Mouse (Mus musculus): Measurements from ENCODE around the gene Grik1. TPM values are rescaled to one million over a fixed set of nuclear protein-coding genes. Genes with fewer than 3 reads are reported as not detected.

The Grik1 gene
- polyA plus RNA-seq, 1 experiment from 2014 or later = 3.2 TPM

GRCm38 (mm10) chr16:87934685-87935084 is 355.4 kb downstream of the Grik1 start:
- whole genome bisulfite sequencing = 97% methylated on average over 1 of the region's 1 CpGs
- Histone ChIP-seq H3K36me3 (ENCODE audit: control insufficient read depth, insufficient read depth, low read length) (no peaks in the 10 kb centered on the region), H3K27ac (ENCODE audit: low read depth, low read length) (no peak overlapping the region), H3K4me1 (ENCODE audit: control insufficient read depth, insufficient read depth, low read length) (no peaks in the 10 kb centered on the region), H3K27me3 (ENCODE audit: control insufficient read depth, insufficient read depth, low read length) (no peaks in the 10 kb centered on the region), H3K4me3 (ENCODE audit: low read depth, low read length) (no peak overlapping the region), H3K4me2 (ENCODE audit: low read depth) (no peak overlapping the region), H3K9me3 (ENCODE audit: control insufficient read depth, low read length) (no peaks in the 10 kb centered on the region), H3K9ac (ENCODE audit: low read length) (no peak overlapping the region)
- DNase-seq (ENCODE audit: low spot score) (no peak), ATAC-seq (ENCODE audit: insufficient read depth, low FRiP score, low TSS enrichment) (no peak)

- 90% methylated on average over 2 of the region's 2 CpGs for WGBS
- DNase-seq (ENCODE audit: low spot score) (no peak), ATAC-seq (ENCODE audit: insufficient read depth, low FRiP score, low TSS enrichment) (no peak)
- H3K36me3 ChIP-seq (ENCODE audit: control insufficient read depth, insufficient read depth, low read length) = no peaks in the 10 kb centered on the region
- no peaks in the 10 kb centered on the region for H3K9me3 ChIP-seq (ENCODE audit: control insufficient read depth, low read length)
- no peak overlapping the region for H3K4me2 ChIP-seq (ENCODE audit: low read depth)
- H3K4me3 ChIP-seq (ENCODE audit: low read depth, low read length) = no peak overlapping the region
- H3K27ac ChIP-seq (ENCODE audit: low read depth, low read length) = no peak overlapping the region
- no peaks in the 10 kb centered on the region for H3K27me3 ChIP-seq (ENCODE audit: control insufficient read depth, insufficient read depth, low read length)
- no peak overlapping the region for H3K9ac ChIP-seq (ENCODE audit: low read length)
- no peaks in the 10 kb centered on the region for H3K4me1 ChIP-seq (ENCODE audit: control insufficient read depth, insufficient read depth, low read length)
These were observed 358.7 kb downstream of the Grik1 start for GRCm38 (mm10) chr16:87931358-87931757.

- H3K4me1 ChIP-seq (ENCODE audit: control insufficient read depth, insufficient read depth, low read length) = no peaks in the 10 kb centered on the region
- no peaks in the 10 kb centered on the region for H3K9me3 ChIP-seq (ENCODE audit: control insufficient read depth, low read length)
- no peak overlapping the region for H3K9ac ChIP-seq (ENCODE audit: low read length)
- no peak for ATAC-seq (ENCODE audit: insufficient read depth, low FRiP score, low TSS enrichment)
- 90% methylated on average over 3 of the region's 3 CpGs for WGBS
- no peak overlapping the region for H3K4me2 ChIP-seq (ENCODE audit: low read depth)
- H3K27ac ChIP-seq (ENCODE audit: low read depth, low read length) = no peak overlapping the region
- no peak overlapping the region for H3K4me3 ChIP-seq (ENCODE audit: low read depth, low read length)
- H3K27me3 ChIP-seq (ENCODE audit: control insufficient read depth, insufficient read depth, low read length) = no peaks in the 10 kb centered on the region
- no peak for DNase-seq (ENCODE audit: low spot score)
- no peaks in the 10 kb centered on the region for H3K36me3 ChIP-seq (ENCODE audit: control insufficient read depth, insufficient read depth, low read length)
These were observed 359.5 kb downstream of the Grik1 start for GRCm38 (mm10) chr16:87930519-87930918.

- H3K36me3 ChIP-seq (ENCODE audit: control insufficient read depth, insufficient read depth, low read length) = no peaks in the 10 kb centered on the region
- WGBS = 89% methylated on average over 1 of the region's 1 CpGs
- H3K9ac ChIP-seq (ENCODE audit: low read length) = no peak overlapping the region
- no peak overlapping the region for H3K27ac ChIP-seq (ENCODE audit: low read depth, low read length)
- DNase-seq (ENCODE audit: low spot score) = no peak
- no peak overlapping the region for H3K4me3 ChIP-seq (ENCODE audit: low read depth, low read length)
- H3K4me1 ChIP-seq (ENCODE audit: control insufficient read depth, insufficient read depth, low read length) = no peaks in the 10 kb centered on the region
- no peak for ATAC-seq (ENCODE audit: insufficient read depth, low FRiP score, low TSS enrichment)
- no peaks in the 10 kb centered on the region for H3K27me3 ChIP-seq (ENCODE audit: control insufficient read depth, insufficient read depth, low read length)
- no peaks in the 10 kb centered on the region for H3K9me3 ChIP-seq (ENCODE audit: control insufficient read depth, low read length)
- no peak overlapping the region for H3K4me2 ChIP-seq (ENCODE audit: low read depth)
These were observed 361.4 kb downstream of the Grik1 start for GRCm38 (mm10) chr16:87928671-87929070.

GRCm38 (mm10) chr16:87917897-87918296 is 372.2 kb downstream of the Grik1 start:
- Histone ChIP-seq H3K9me3 (ENCODE audit: control insufficient read depth, low read length) (no peaks in the 10 kb centered on the region), H3K4me2 (ENCODE audit: low read depth) (no peak overlapping the region), H3K27ac (ENCODE audit: low read depth, low read length) (0 out of 2 replicates have a peak overlapping the region, but pooled peaks have one; percentile 39), H3K9ac (ENCODE audit: low read length) (no peak overlapping the region), H3K4me1 (ENCODE audit: control insufficient read depth, insufficient read depth, low read length) (peaks cover 13% of the 10 kb centered on the region), H3K36me3 (ENCODE audit: control insufficient read depth, insufficient read depth, low read length) (no peaks in the 10 kb centered on the region), H3K4me3 (ENCODE audit: low read depth, low read length) (no peak overlapping the region), H3K27me3 (ENCODE audit: control insufficient read depth, insufficient read depth, low read length) (no peaks in the 10 kb centered on the region)
- no peak for DNase-seq (ENCODE audit: low spot score)
- ATAC-seq (ENCODE audit: insufficient read depth, low FRiP score, low TSS enrichment) = no peak
- 75% methylated on average over 4 of the region's 4 CpGs for WGBS

- Histone ChIP-seq H3K4me1 (ENCODE audit: control insufficient read depth, insufficient read depth, low read length) (peaks cover 13% of the 10 kb centered on the region), H3K27ac (ENCODE audit: low read depth, low read length) (peak overlapping the region; percentile 47), H3K4me2 (ENCODE audit: low read depth) (no peak overlapping the region), H3K36me3 (ENCODE audit: control insufficient read depth, insufficient read depth, low read length) (no peaks in the 10 kb centered on the region), H3K4me3 (ENCODE audit: low read depth, low read length) (no peak overlapping the region), H3K9me3 (ENCODE audit: control insufficient read depth, low read length) (no peaks in the 10 kb centered on the region), H3K9ac (ENCODE audit: low read length) (no peak overlapping the region), H3K27me3 (ENCODE audit: control insufficient read depth, insufficient read depth, low read length) (no peaks in the 10 kb centered on the region)
- WGBS = 4% methylated on average over 1 of the region's 1 CpGs
- DNase-seq (ENCODE audit: low spot score) (peak; percentile 53), ATAC-seq (ENCODE audit: insufficient read depth, low FRiP score, low TSS enrichment) (peak; percentile 82)
These were observed 372.9 kb downstream of the Grik1 start for GRCm38 (mm10) chr16:87917157-87917546.

- Histone ChIP-seq H3K4me2 (ENCODE audit: low read depth) (no peak overlapping the region), H3K4me1 (ENCODE audit: control insufficient read depth, insufficient read depth, low read length) (peaks cover 13% of the 10 kb centered on the region), H3K9ac (ENCODE audit: low read length) (no peak overlapping the region), H3K9me3 (ENCODE audit: control insufficient read depth, low read length) (no peaks in the 10 kb centered on the region), H3K27ac (ENCODE audit: low read depth, low read length) (peak overlapping the region; percentile 47), H3K36me3 (ENCODE audit: control insufficient read depth, insufficient read depth, low read length) (no peaks in the 10 kb centered on the region), H3K27me3 (ENCODE audit: control insufficient read depth, insufficient read depth, low read length) (no peaks in the 10 kb centered on the region), H3K4me3 (ENCODE audit: low read depth, low read length) (no peak overlapping the region)
- DNase-seq (ENCODE audit: low spot score) (peak; percentile 21), ATAC-seq (ENCODE audit: insufficient read depth, low FRiP score, low TSS enrichment) (peak; percentile 64)
- WGBS = 30% methylated on average over 6 of the region's 6 CpGs
These were observed 373.6 kb downstream of the Grik1 start for GRCm38 (mm10) chr16:87916209-87917156.

- Histone ChIP-seq H3K27ac (ENCODE audit: low read depth, low read length) (no peak overlapping the region), H3K4me1 (ENCODE audit: control insufficient read depth, insufficient read depth, low read length) (peaks cover 13% of the 10 kb centered on the region), H3K9me3 (ENCODE audit: control insufficient read depth, low read length) (no peaks in the 10 kb centered on the region), H3K9ac (ENCODE audit: low read length) (no peak overlapping the region), H3K36me3 (ENCODE audit: control insufficient read depth, insufficient read depth, low read length) (no peaks in the 10 kb centered on the region), H3K27me3 (ENCODE audit: control insufficient read depth, insufficient read depth, low read length) (no peaks in the 10 kb centered on the region), H3K4me3 (ENCODE audit: low read depth, low read length) (no peak overlapping the region), H3K4me2 (ENCODE audit: low read depth) (no peak overlapping the region)
- WGBS = 60% methylated on average over 4 of the region's 4 CpGs
- no peak for DNase-seq (ENCODE audit: low spot score)
- no peak for ATAC-seq (ENCODE audit: insufficient read depth, low FRiP score, low TSS enrichment)
These were observed 374.9 kb downstream of the Grik1 start for GRCm38 (mm10) chr16:87915156-87915555.

GRCm38 (mm10) chr16:87913781-87914180 is 376.3 kb downstream of the Grik1 start:
- WGBS = 92% methylated on average over 5 of the region's 5 CpGs

More at GRCm38 (mm10) chr16:87913781-87914180, 376.3 kb downstream of the Grik1 start:
- H3K4me3 ChIP-seq (ENCODE audit: low read depth, low read length) = no peak overlapping the region
- no peak overlapping the region for H3K4me2 ChIP-seq (ENCODE audit: low read depth)
- H3K27me3 ChIP-seq (ENCODE audit: control insufficient read depth, insufficient read depth, low read length) = no peaks in the 10 kb centered on the region
- H3K9ac ChIP-seq (ENCODE audit: low read length) = no peak overlapping the region
- H3K4me1 ChIP-seq (ENCODE audit: control insufficient read depth, insufficient read depth, low read length) = peaks cover 13% of the 10 kb centered on the region
- H3K9me3 ChIP-seq (ENCODE audit: control insufficient read depth, low read length) = no peaks in the 10 kb centered on the region
- H3K27ac ChIP-seq (ENCODE audit: low read depth, low read length) = no peak overlapping the region
- H3K36me3 ChIP-seq (ENCODE audit: control insufficient read depth, insufficient read depth, low read length) = no peaks in the 10 kb centered on the region
- DNase-seq (ENCODE audit: low spot score) = no peak
- no peak for ATAC-seq (ENCODE audit: insufficient read depth, low FRiP score, low TSS enrichment)
